Mouse (Mus musculus) intestine, embryonic 16.5 days (tissue): Measurements from ENCODE around the gene Psg27. TPM values are rescaled to one million over a fixed set of nuclear protein-coding genes. Genes with fewer than 3 reads are reported as not detected.

Source experiments
- polyA plus RNA-seq: library from polyadenylated mRNA; unstranded; fragments of >200 nt; fragmentation: Nextera tagmentation; extraction: Ambion mirVana; gene quantifications from 2 replicates; pipeline ENCODE4 v1.2.1, GENCODE M21; 2015

Gene Psg27
- polyA plus RNA-seq, 1 experiment from 2014 or later = not detected

Other genes with a start within 250 kb of the Psg27 start
- not detected in 2 replicates for gene Psg18, start 212.3 kb downstream of the Psg27 start, polyA plus RNA-seq
- gene Psg28, start 135.3 kb downstream of the Psg27 start, polyA plus RNA-seq = not detected in 2 replicates
- not detected in 2 replicates for gene Psg26, start 83.1 kb downstream of the Psg27 start, polyA plus RNA-seq
- 0.04 and 0.11 TPM in 2 replicates for gene Psg25, start 35.0 kb downstream of the Psg27 start, polyA plus RNA-seq
- gene Psg23, start 49.2 kb upstream of the Psg27 start, polyA plus RNA-seq = not detected in 2 replicates
- not detected in 2 replicates for gene Psg21, start 89.4 kb upstream of the Psg27 start, polyA plus RNA-seq
- gene Psg20, start 118.9 kb upstream of the Psg27 start, polyA plus RNA-seq = not detected in 2 replicates
- gene Psg22, start 150.8 kb upstream of the Psg27 start, polyA plus RNA-seq = not detected in 2 replicates
- gene Psg19, start 231.2 kb upstream of the Psg27 start, polyA plus RNA-seq = not detected in 2 replicates